Mouse (Mus musculus) CH12.LX (cell line): ENCODE data around the gene Hemgn. TPM values are rescaled to one million over a fixed set of nuclear protein-coding genes. Genes with fewer than 3 reads are reported as not detected.

Source experiments
- DNase-seq: peaks from one replicate; pipeline ENCODE4 v3.0.0-alpha.2; 2013; ENCODE audit errors: extremely low read depth
- H3K27ac ChIP-seq: 2 replicates; pipeline ENCODE4 v1.5.1; 2012; ENCODE audit warnings: low read depth, mild to moderate bottlenecking, control low read depth, moderate library complexity; ENCODE audit not compliant: insufficient read depth
- H3K27me3 ChIP-seq: replicated peaks from 2 replicates; pipeline ENCODE3; 2012; ENCODE audit warnings: inconsistent platforms
- H3K36me3 ChIP-seq, 2 experiments: replicated peaks in 1 of 2; 2 replicates each; pipeline versions ENCODE3 to v1.6.1; 2012; ENCODE audit warnings: inconsistent platforms in 1 of 2, low read length in 1 of 2, mild to moderate bottlenecking in 1 of 2, mixed read lengths in 1 of 2, moderate library complexity in 1 of 2; ENCODE audit not compliant: control insufficient read depth in 1 of 2, insufficient read depth in 1 of 2
- H3K4me1 ChIP-seq, 2 experiments: 2 replicates each; pipeline ENCODE4 v1.6.1; 2012; ENCODE audit warnings: inconsistent platforms in 1 of 2, moderate library complexity in 1 of 2; ENCODE audit not compliant: insufficient read depth in 2 of 2, control insufficient read depth in 1 of 2
- H3K4me2 ChIP-seq: 2 replicates; pipeline ENCODE4 v1.6.1; 2012; ENCODE audit warnings: low read depth, mild to moderate bottlenecking, control low read depth; ENCODE audit not compliant: poor library complexity, insufficient read depth, severe bottlenecking
- H3K4me3 ChIP-seq, 3 experiments: fragments of 150-350 bp in 1 of 3; sonication (generic) in 1 of 3; replicated peaks in 1 of 3; 2 replicates each; pipeline versions ENCODE3 to v1.5.1; 2011 to 2012; ENCODE audit warnings: low read depth in 2 of 3, low read length in 2 of 3, mild to moderate bottlenecking in 2 of 3, moderate library complexity in 2 of 3, control low read depth in 1 of 3, improper control_type of control experiment in 1 of 3, inconsistent platforms in 1 of 3, mixed read lengths in 1 of 3; ENCODE audit not compliant: poor library complexity in 1 of 3
- H3K79me2 ChIP-seq: replicated peaks from 2 replicates; pipeline ENCODE4 v1.6.1; 2012; ENCODE audit warnings: mild to moderate bottlenecking, moderate library complexity; ENCODE audit not compliant: control insufficient read depth, poor library complexity, insufficient read depth, severe bottlenecking; ENCODE audit errors: extremely low read depth
- H3K9ac ChIP-seq: 2 replicates; pipeline ENCODE4 v1.6.1; 2012; ENCODE audit warnings: low read depth, mild to moderate bottlenecking, control low read depth, moderate library complexity; ENCODE audit not compliant: insufficient read depth
- H3K9me3 ChIP-seq: replicated peaks from 2 replicates; pipeline ENCODE3; 2012; ENCODE audit warnings: low read length, inconsistent platforms, mixed read lengths
- CHD1 ChIP-seq: IDR thresholded peaks from 2 replicates; pipeline ENCODE4 v1.6.1; 2012; ENCODE audit warnings: low read depth, low read length, improper control_type of control experiment, inconsistent platforms
- CHD2 ChIP-seq: IDR thresholded peaks from 2 replicates; pipeline ENCODE4 v1.6.1; 2011; ENCODE audit warnings: low read length, improper control_type of control experiment
- CTCF ChIP-seq, 2 experiments: IDR thresholded peaks in 1 of 2; conservative IDR thresholded peaks in 1 of 2; 2 replicates each; pipeline ENCODE4 v1.5.1; 2011 to 2012; ENCODE audit warnings: low read depth in 2 of 2, low read length in 2 of 2, improper control_type of control experiment in 1 of 2, inconsistent platforms in 1 of 2, mild to moderate bottlenecking in 1 of 2, moderate library complexity in 1 of 2
- GABPA ChIP-seq: IDR thresholded peaks from 2 replicates; pipeline ENCODE4 v1.6.1; 2012; ENCODE audit warnings: low read depth, low read length, improper control_type of control experiment, inconsistent platforms; ENCODE audit not compliant: insufficient replicate concordance
- JUN ChIP-seq: IDR thresholded peaks from 2 replicates; pipeline ENCODE4 v1.6.1; 2011; ENCODE audit warnings: low read depth, mild to moderate bottlenecking, low read length, improper control_type of control experiment, moderate library complexity; ENCODE audit not compliant: insufficient read depth
- JUND ChIP-seq: conservative IDR thresholded peaks from 2 replicates; pipeline ENCODE4 v1.6.1; 2011; ENCODE audit warnings: low read depth, low read length, improper control_type of control experiment
- MEF2A ChIP-seq: IDR thresholded peaks from 2 replicates; pipeline ENCODE4 v1.6.1; 2014; ENCODE audit warnings: low read depth, mild to moderate bottlenecking, inconsistent platforms, low read length, improper control_type of control experiment, borderline replicate concordance
- MXI1 ChIP-seq: IDR thresholded peaks from 2 replicates; pipeline ENCODE4 v1.6.1; 2011; ENCODE audit warnings: mild to moderate bottlenecking, low read depth, low read length, improper control_type of control experiment
- NRF1 ChIP-seq: IDR thresholded peaks from 2 replicates; pipeline ENCODE4 v1.6.1; 2014; ENCODE audit warnings: low read depth, mild to moderate bottlenecking, inconsistent platforms, low read length, improper control_type of control experiment, moderate library complexity
- PAX5 ChIP-seq: IDR thresholded peaks from 2 replicates; pipeline ENCODE4 v1.6.1; 2012; ENCODE audit warnings: low read length, inconsistent platforms, mixed read lengths
- POLR2AphosphoS2 ChIP-seq: IDR thresholded peaks from 2 replicates; pipeline ENCODE4 v1.6.1; 2011; ENCODE audit warnings: low read depth, low read length, improper control_type of control experiment
- TBP ChIP-seq: conservative IDR thresholded peaks from 2 replicates; pipeline ENCODE4 v1.6.1; 2011; ENCODE audit warnings: low read depth, low read length, improper control_type of control experiment
- UBTF ChIP-seq: IDR thresholded peaks from 2 replicates; pipeline ENCODE4 v1.6.1; 2012; ENCODE audit warnings: low read depth, mild to moderate bottlenecking, inconsistent platforms, low read length, improper control_type of control experiment, moderate library complexity
- USF1 ChIP-seq: IDR thresholded peaks from 2 replicates; pipeline ENCODE4 v1.6.1; 2014; ENCODE audit warnings: low read depth, mild to moderate bottlenecking, inconsistent platforms, low read length, improper control_type of control experiment
- ZC3H11A ChIP-seq: IDR thresholded peaks from 2 replicates; pipeline ENCODE4 v1.6.1; 2012; ENCODE audit warnings: low read depth, mild to moderate bottlenecking, inconsistent platforms, low read length, improper control_type of control experiment
- ZMIZ1 ChIP-seq: IDR thresholded peaks from 2 replicates; pipeline ENCODE4 v1.6.1; 2012; ENCODE audit warnings: low read depth, mild to moderate bottlenecking, inconsistent platforms, low read length, improper control_type of control experiment
- ZNF384 ChIP-seq: IDR thresholded peaks from 2 replicates; pipeline ENCODE4 v1.6.1; 2012; ENCODE audit warnings: low read depth, low read length, improper control_type of control experiment, inconsistent platforms
- dilution Hi-C: fragments of 300-500 bp; cut with MboI; formaldehyde crosslinking; loops from 2 replicates; pipeline ENCODE4 v1.14.3; 2020; ENCODE audit warnings: low sequenced_read_pairs; ENCODE audit not compliant: extremely low pct_unique_long_range_greater_than_20kb, extremely low pct_ligation_motif_present
- in situ Hi-C: fragments of 300-500 bp; cut with MboI; formaldehyde crosslinking; loops from 3 replicates; pipeline ENCODE4 v1.14.3; 2019; ENCODE audit warnings: low sequenced_read_pairs, low pct_ligation_motif_present, low pct_unique_long_range_greater_than_20kb, mixed read lengths
- polyA plus RNA-seq: library from polyadenylated mRNA; unstranded; fragments of >175 nt; gene quantifications from 2 replicates; pipeline ENCODE4 v1.2.1, GENCODE M21; 2012; ENCODE audit warnings: low read depth; ENCODE audit not compliant: insufficient read length
- total RNA-seq, 2 experiments: library from RNA; depleted of rRNA; stranded (reverse); fragments of 300-350 nt in 1 of 2; fragments of >200 nt in 1 of 2; gene quantifications; 2 replicates each; pipeline ENCODE4 v1.2.3; 2012 to 2014

The Hemgn gene
- total and polyA plus RNA-seq, 3 experiments: not detected

DNA sequence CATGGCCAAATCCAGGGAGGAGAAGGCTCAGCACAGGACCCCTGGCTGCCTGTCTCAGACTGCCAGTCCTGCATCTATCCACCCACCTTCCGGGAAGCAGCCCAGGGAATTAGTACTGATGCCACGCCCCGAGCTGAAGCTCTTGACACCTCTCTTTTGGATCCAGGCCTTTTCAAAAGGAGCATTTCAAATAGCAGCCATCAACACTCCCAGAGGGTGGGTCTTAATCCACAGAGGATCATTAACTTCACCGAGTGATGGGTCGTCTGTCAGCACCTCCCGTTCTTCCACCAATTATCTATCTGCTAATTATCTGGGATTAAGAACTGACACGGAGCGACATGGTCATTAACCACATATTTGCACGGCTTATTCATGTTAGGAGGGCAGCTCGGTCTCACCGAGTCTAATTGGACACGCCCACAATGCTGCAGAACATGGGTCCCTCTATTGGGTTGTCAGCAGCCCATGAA, 45.8 kb downstream of the Hemgn start:
- H3K27me3 ChIP-seq: no peaks in the 10 kb centered on the region

DNA sequence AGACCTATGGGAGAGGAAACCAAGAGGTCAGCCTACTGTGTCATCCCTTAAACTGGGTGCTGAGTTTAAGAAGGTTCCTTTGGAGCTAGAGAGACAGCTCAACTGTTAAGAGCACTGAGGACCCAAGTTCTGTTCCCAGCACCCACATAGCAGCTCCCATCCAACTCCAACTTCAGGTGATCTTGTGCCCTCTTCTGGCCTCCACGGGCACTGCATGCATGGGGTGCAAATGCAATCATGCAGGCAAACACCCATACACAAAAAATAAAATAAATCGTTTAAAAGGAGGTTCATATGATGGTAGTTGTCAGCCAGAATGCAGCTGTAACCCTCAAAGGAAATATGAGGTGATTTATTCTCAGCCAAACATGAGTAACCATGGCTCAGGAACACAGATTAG, 48.9 kb downstream of the Hemgn start:
- H3K4me2 ChIP-seq: no peak overlapping the region
- no peak overlapping the region for H3K4me3 ChIP-seq
- no peaks in the 10 kb centered on the region for H3K36me3 ChIP-seq
- in situ Hi-C loops: no loop called here
- no peak overlapping the region for H3K9ac ChIP-seq
- H3K9me3 ChIP-seq: peaks cover 5% of the 10 kb centered on the region
- TF ChIP-seq USF1 (no peak), ZC3H11A (no peak), JUND (no peak), MXI1 (no peak), PAX5 (no peak), CTCF (conservative IDR thresholded peaks at IDR 0.05 in 1 of 2, IDR thresholded peaks at IDR 0.05 in 1 of 2; ENCODE audit: low read depth in 2 of 2, low read length in 2 of 2) (peak in 1 of 2 experiments; percentile 19; a peak in 1 of 4 replicates), POLR2AphosphoS2 (no peak)
- no peaks in the 10 kb centered on the region for H3K79me2 ChIP-seq
- no peak for DNase-seq
- H3K4me1 ChIP-seq: peaks cover 2 to 16% of the 10 kb centered on the region in 2 experiments; a peak in 3 of 4 replicates
- no peaks in the 10 kb centered on the region for H3K27me3 ChIP-seq
- H3K27ac ChIP-seq: no peak overlapping the region
- dilution Hi-C loops: no loop called here

More for the DNA sequence above, 45.8 kb downstream of the Hemgn start:
- Histone ChIP-seq H3K9ac (no peak overlapping the region), H3K4me2 (no peak overlapping the region), H3K9me3 (peaks cover 5% of the 10 kb centered on the region), H3K27ac (no peak overlapping the region), H3K4me1 (no peaks in the 10 kb centered on the region), H3K36me3 (no peaks in the 10 kb centered on the region), H3K79me2 (no peaks in the 10 kb centered on the region), H3K4me3 (no peak overlapping the region)
- in situ Hi-C loops: no loop called here
- no peak for DNase-seq
- TF ChIP-seq ZC3H11A (no peak), CHD2 (no peak), ZNF384 (no peak), NRF1 (no peak), TBP (no peak), CHD1 (no peak), UBTF (no peak)
- dilution Hi-C loops: no loop called here

DNA sequence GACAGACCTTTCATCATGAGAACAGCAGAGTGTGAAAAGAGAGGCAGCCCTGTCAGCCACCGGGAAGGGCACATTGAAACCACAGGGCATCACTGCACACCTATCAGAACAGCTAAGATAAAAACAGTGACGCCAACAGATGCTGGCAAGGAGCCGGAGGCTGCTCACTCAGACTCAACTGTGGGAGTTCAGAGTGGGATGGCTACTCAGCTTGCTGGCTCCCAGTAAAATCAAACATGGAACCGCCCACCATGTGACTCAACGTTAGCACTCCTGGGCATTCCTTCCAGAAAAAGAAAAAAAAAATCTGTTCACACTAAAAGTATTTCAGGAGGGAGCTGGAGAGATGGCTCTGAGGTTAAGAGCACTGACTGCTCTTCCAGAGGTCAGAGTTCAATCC, 52.0 kb downstream of the Hemgn start:
- TF ChIP-seq GABPA (no peak), MEF2A (no peak), ZMIZ1 (no peak), CHD1 (no peak), UBTF (no peak), JUN (no peak), NRF1 (no peak), MXI1 (no peak), JUND (no peak)
- TF ChIP-seq, all 38 proteins: peak for 0
- Histone ChIP-seq H3K36me3 (no peaks in the 10 kb centered on the region), H3K4me2 (no peak overlapping the region), H3K9me3 (peaks cover 5% of the 10 kb centered on the region), H3K27me3 (no peaks in the 10 kb centered on the region), H3K27ac (no peak overlapping the region), H3K9ac (no peak overlapping the region), H3K4me1 (peaks cover 8 to 43% of the 10 kb centered on the region in 2 experiments), H3K4me3 (no peak overlapping the region), H3K79me2 (no peaks in the 10 kb centered on the region)
- dilution Hi-C loops (no loop called here), in situ Hi-C loops (no loop called here)
- no peak for DNase-seq
